Mouse (Mus musculus) hematopoietic stem cell, adult 5-6 weeks (primary cell): ENCODE measurements at regions not wholly inside any gene's neighbourhood (a gene's known extent, or its start where the extent isn't known, plus 50 kb on each side); places are given as distances from the start of the nearest gene placed in this dataset.
A peak's percentile ranks its signal among the peaks of the same experiment; 100 is the strongest.

Experiments used
- ATAC-seq, 2 experiments: fragments of 125-278 bp in 1 of 2; replicated peaks in 1 of 2; 2 replicates each; pipeline ENCODE4 v1.8.0; 2016 to 2017; ENCODE audit warnings: inconsistent platforms in 2 of 2, mild to moderate bottlenecking in 2 of 2, moderate number of reproducible peaks in 2 of 2, low read depth in 1 of 2, moderate TSS enrichment in 1 of 2; ENCODE audit not compliant: low FRiP score in 2 of 2, poor library complexity in 2 of 2, severe bottlenecking in 2 of 2, insufficient read depth in 1 of 2, low TSS enrichment in 1 of 2

GRCm38 (mm10) chr14:97694238-97694637, 475.3 kb downstream of the Dach1 start:
- no peak for ATAC-seq

DNA sequence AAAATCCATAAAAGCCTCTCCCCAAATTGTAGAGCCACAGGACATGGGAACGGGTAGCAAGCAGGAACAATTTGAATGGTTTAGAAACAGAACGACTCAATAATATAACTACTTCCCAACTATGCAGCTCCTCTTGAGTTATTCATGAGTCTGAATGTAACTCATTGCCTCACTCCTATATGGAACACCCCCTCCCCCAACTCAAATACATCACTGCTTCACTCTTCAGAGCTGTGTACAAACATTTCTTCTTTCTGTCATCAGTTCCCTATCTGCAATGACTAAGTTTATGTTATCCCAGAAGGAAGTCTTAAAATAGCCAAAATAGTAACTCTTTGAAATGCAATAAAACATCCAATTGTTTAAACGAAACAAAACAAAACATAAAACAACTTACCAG, 484.9 kb downstream of the Dach1 start:
- ATAC-seq, result no peak

- ATAC-seq, result no peak
Measured at GRCm38 (mm10) chr14:97667806-97668205, 501.8 kb downstream of the Dach1 start.

- ATAC-seq, result no peak
Measured at GRCm38 (mm10) chr14:97638187-97638792, 531.3 kb downstream of the Dach1 start.

DNA sequence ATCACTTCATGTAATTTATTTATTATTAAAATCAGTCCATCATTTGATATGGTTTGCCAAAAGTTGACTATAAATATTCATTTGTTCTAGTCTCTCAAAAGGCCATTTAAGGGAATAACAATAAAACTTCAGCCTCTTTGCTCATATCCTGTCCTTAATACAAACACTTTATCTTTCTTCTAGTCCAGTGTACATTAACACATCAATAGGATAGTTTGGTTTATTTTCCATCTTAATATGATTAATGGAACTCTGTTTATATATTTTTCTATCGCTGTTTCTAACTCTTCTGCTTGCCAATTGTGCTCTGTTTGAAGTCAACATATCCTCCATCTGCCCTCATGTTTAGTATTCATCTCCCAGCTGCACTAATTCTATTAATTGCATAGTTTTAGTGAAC, 558.1 kb downstream of the Dach1 start:
- ATAC-seq, result no peak

GRCm38 (mm10) chr14:97596694-97597093, 572.9 kb downstream of the Dach1 start:
- no peak for ATAC-seq

DNA sequence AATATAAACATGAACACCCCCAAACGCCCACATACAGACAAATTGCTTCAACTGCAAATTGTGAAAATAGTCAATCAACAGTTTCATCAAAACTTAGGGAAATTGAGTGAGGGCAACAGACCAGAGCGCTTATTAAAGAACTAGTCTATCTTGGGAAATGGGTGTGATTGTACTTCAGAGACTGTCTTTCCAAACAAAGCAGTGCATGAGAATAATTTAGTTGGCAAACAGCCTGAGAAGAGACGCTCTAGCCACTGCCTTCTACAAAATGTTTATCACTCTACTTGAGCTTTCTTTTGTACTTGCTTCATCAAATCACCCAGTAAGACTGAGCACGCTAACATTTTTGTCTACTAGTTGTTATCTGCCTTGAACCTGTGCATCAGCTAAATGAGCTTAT, 581.0 kb downstream of the Dach1 start:
- no peak for ATAC-seq

- no peak for ATAC-seq
Measured at GRCm38 (mm10) chr14:97588182-97588581, 581.4 kb downstream of the Dach1 start.

DNA sequence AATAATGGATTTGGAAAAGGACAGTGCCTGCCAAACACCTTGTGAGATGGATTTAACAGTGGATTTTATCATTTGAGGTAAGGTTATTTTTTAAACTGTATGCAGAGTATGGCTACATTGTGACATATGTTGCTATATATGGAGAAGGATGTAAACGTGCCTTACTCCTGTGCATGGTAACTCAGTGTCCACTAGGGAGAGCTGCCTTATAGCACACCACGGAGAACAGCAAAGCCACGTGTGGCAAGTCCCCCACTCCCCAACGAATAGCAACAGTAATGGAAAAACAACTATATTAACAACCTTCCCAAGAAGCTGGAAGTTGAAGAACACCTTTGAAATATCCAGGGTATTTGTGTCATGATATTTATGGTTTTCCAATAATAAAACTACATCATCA, 582.6 kb downstream of the Dach1 start:
- ATAC-seq, result peak; percentile 42; a peak in 3 of 4 replicates

DNA sequence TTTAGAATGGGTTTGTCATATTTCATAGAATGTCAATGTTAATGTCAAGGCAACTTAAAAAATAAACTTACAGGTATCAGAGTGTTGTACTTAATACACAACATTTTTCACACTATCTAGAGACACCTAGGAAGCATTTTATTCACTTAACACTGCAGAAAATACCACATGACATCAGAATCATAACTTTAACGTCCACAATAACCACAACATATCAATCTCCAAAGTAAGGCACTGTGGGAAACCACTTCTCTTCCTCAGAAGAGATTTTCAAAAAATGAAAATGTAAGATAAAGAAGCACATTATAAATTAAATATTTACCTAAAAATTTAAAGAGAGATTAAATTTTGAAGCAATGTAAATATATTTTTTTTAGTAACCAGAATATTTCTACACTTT, 599.3 kb downstream of the Dach1 start:
- peak; percentile 56 to 62 for ATAC-seq

DNA sequence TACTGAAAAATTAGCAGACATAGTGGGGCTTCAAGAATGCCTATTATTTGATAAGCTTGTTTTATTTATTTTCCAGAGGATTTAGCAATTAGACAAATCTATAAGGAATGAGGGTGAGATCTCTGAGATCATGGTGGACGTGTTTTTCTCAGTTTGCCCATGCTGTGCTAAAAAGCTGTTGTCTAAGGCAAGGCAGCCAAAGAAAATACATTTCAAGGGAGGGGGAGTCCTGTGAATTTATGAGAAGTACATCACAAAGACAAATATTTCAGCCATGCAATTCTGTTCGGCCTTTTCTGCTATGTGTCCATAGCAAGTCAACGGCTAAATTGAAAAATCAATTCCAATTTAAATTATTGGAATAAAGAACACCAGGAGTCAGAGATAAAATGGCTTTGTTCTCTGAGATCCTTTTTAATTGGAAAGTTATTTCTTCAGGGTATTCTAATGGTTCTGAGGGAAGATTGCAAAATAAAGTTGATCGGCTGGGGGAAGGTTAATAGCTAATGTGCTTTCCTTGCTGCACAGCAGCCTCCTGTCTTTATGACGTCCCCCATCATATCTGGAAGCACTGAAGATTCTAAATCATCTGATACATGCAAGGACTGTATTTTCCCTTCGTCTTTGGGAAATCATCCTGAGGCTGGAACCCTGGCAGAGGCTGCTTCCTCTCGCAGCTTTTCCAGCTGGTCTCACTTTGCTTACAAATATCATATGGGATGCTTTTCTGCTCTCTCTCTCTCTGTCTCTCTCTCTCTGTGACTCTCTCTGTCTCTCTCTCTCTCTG, 609.3 kb downstream of the Dach1 start:
- no peak for ATAC-seq

DNA sequence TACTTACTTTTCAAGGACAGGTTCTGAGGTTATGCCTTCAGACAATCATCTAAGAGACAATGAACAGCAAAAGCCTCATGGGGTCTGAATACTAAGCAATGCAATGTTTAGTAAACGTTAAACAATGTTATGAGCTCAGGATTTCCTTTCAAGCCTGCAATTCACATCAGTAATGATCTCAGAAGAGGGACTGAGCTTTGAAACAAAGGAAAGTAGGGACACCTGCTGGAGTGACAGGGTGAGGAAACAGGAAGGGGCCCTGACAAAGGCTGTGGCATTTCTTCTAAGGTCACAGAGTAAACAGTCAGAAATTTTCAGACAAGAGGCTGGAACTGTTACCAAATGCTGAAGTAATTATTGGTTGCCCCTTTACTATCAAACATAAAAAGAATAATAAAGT, 610.0 kb downstream of the Dach1 start:
- ATAC-seq, result peak; percentile 98 to 99

DNA sequence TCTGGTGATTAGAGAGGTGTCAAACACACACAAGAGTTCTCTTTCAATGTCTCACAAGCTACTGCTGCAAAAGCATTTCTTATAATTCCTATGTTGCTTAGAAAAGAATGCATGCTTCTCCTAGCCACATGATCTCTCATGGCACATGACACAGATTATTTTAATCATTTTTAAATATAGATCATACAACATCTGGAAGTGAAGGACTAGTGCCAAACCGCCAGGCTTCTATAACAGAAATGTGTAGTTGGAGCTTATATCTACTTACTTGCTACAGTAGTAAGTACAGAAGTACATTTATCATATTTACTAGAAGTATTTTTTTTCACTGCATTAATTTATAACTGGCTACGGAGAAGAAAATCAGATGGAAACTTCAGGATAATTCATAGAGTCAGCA, 611.3 kb downstream of the Dach1 start:
- no peak for ATAC-seq

DNA sequence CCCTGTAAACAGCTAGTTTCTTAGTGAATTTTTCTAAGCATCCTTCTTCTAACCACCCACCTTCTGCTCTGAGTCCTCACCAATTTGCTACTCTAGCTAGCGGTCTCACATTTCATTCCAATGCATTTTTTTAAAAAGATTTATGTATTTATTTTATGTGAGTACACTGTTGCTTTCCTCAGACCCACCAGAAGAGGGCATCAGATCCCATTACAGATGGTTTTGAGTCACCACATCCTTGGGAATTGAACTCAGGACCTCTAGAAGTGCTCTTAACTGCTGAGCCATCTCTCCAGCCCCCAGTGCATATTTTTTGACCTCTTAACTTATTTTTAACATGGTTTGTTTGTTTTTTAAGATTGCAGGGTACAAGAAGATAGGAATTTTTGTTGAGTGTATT, 611.7 kb downstream of the Dach1 start:
- ATAC-seq, result no peak

DNA sequence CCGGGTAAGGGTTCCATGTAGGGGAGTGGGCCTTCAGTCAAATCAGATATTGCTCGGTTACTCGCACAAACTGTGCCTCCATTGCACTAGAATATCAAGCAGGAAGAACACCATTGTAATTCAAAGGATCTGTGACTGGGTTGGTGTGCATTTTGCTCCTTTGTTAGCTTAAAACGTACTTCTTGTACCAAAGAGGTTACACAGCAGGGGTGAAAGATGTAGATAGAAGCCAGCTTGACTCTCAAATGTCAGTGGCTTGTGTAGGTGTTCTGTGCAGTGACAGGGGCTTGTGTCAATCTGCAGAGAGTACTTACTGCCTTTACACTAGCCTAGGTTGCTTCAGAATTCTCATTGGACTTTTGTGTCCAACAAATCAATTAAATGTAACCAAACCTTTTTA, 623.3 kb downstream of the Dach1 start:
- ATAC-seq, result no peak

DNA sequence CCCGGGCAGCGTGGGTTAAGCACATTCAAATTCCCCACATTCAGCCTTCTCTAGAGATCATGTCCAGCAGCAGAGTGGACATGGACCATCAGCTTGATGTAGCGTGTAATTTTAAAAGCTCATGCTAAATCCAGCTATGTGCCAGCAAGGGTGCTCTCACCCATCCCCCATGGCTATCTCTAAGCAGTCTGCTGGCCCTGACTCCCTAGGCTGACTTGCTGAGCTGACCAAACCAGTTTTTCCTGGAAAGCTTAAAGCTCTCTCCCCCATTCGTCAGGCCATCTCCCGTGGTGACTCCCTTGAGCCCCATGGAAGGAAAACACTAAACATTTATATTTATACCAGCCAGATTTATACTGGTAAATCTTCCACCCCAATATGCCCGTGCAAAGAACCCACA, 625.3 kb downstream of the Dach1 start:
- ATAC-seq, result no peak

- ATAC-seq, result no peak
Measured at GRCm38 (mm10) chr14:97537012-97537411, 632.6 kb downstream of the Dach1 start.

DNA sequence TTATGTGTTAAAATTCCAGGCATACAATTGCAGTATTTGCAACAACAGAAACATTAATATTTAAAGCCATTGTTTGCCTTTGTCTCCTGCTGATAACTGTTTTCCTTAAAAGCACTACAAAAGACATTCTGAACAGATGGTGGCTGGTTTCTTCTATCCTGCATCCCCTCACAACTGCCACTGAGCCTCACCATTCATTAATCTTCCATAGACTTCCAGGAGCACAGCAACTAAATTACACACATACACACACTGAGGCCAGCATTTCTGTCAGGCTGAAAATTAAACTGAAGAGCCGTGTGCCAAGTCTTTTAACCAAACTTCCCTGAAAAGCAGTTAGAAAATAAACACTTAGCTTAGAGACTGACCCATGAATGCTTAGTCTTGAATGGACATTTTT, 658.2 kb downstream of the Dach1 start:
- ATAC-seq, result no peak
